Mouse (Mus musculus) splenic B cell, adult 2 months (primary cell): ENCODE results near the gene Mycn.

Experiments
- DNase-seq: peaks from one replicate; pipeline ENCODE4 v3.0.0-alpha.2; 2011; ENCODE audit warnings: low read depth, low spot score
- H3K27me3 ChIP-seq: 2 replicates; pipeline ENCODE4 v1.6.1; 2012; ENCODE audit warnings: mild to moderate bottlenecking, low read length, moderate library complexity, mixed read lengths; ENCODE audit not compliant: control insufficient read depth, poor library complexity, insufficient read depth, severe bottlenecking
- H3K36me3 ChIP-seq: 2 replicates; pipeline ENCODE4 v1.6.1; 2012; ENCODE audit warnings: mild to moderate bottlenecking, low read length, moderate library complexity, mixed read lengths; ENCODE audit not compliant: control insufficient read depth, poor library complexity, insufficient read depth, severe bottlenecking

Mycn gene

DNA sequence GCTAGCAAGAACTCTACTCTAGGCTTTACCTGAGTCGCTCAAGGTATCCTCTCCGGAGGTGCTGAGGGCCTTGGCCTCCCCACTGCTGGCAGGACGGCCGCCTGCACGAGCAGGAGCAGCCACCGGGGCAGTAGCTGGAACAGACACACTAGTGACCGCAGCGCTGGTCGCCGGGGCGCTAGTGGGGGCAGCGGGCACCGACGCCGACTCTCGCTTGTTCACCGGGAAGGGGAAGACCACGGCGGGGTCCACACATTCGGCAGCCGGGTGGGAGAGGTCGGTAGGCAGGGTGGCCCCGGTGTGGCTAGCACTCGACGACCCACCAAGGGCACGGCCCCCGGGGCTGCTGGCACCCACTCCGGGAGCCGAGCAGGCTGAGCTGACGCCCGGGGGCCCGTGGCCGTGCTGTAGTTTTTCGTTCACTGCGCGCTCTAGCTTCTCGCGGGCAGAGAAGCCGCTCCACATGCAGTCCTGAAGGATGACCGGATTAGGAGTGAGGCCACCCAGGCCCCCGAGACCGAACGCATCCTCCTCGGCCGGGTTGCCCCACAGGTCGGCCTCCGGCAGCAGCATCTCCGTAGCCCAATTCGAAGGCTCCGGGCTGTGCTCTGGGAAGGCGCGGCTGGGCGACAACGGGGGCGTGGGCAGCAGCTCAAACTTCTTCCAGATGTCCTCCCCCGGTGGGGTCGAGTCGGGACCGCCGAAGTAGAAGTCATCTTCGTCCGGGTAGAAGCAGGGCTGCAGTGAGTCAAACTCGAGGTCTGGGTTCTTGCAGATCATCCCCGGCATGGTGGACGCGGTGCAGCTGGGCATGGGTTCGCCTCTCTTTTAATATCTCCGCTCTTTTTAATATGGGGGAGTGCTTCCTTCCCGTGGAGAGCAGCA lies 1.9 kb downstream of the Mycn start:
- DNase-seq = peak; percentile 11
- H3K36me3 ChIP-seq = no peaks in the 10 kb centered on the region
- peaks cover 6% of the 10 kb centered on the region; the same call in 1 of the 2 replicates for H3K27me3 ChIP-seq

- DNase-seq = peak; percentile 29
- Histone ChIP-seq H3K36me3 (no peaks in the 10 kb centered on the region), H3K27me3 (peaks cover 6% of the 10 kb centered on the region; the same call in 1 of the 2 replicates)
Measured at GRCm38 (mm10) chr12:12938850-12939249, 2.9 kb downstream of the Mycn start.

- peaks cover 6% of the 10 kb centered on the region; the same call in 1 of the 2 replicates for H3K27me3 ChIP-seq
- DNase-seq = peak; percentile 11
Measured at GRCm38 (mm10) chr12:12938361-12938760, 3.4 kb downstream of the Mycn start.

DNA sequence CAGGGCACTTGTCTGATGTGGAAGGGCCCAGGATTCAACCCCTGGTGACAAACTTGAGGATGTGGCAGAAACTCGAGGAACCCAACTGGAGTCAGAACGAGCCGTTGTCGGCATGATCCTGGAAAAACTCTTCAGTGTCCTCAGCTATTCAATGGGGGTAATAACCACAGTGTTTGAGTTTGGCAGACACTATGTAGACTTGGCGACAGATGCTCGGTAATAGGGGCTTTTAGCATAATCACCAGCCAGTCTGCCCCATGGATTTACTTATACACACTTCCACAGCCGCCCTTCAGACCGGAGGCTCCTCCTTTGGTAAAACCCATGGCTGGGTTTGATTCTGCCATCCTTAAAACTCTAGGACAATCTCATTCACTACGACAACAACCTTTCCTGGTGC lies 4.0 kb downstream of the Mycn start:
- Histone ChIP-seq H3K36me3 (no peaks in the 10 kb centered on the region), H3K27me3 (peaks cover 6% of the 10 kb centered on the region; the same call in 1 of the 2 replicates)
- DNase-seq = peak; percentile 3

More at GRCm38 (mm10) chr12:12938361-12938760, 3.4 kb downstream of the Mycn start:
- no peaks in the 10 kb centered on the region for H3K36me3 ChIP-seq

DNA sequence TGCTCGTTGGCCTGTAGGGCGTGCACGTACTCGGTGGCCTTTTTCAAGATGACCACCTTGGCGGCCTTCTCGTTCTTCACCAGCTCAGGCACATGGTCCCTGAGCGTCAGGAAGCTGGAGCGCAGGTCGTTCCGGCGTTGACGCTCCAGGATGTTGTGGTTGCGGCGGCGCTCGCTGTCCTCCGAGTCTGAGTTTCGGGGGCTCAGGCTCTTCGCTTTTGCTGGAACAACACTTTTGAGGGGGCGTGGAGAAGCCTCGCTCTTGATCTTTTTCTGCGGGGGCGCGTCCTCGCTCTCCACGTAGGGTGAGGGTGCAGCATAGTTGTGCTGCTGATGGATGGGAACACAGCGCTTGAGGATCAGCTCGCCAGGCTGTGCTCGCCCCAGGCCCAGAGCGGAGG lies 4.6 kb downstream of the Mycn start:
- DNase-seq = peak; percentile 9
- Histone ChIP-seq H3K27me3 (peaks cover 6% of the 10 kb centered on the region; the same call in 1 of the 2 replicates), H3K36me3 (no peaks in the 10 kb centered on the region)

DNA sequence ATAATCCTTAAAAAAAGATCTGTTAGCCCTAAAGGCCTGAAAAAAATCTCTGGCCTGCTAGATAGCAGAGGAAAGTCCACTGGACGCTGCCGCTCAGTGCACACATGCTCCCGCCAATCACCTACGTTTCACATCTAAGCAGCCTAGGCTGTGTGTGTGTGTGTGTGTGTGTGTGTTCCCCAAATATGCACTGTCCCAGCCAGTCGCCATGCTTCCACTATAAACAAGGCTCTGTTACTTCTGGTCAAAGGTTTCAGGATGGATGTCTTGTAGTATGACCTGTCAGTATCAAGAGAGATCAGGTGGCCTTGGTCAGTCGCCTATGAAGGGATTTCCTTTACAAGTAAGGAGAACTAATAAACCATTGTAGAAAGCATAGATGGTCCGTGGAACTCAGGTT lies 9.5 kb downstream of the Mycn start:
- H3K27me3 ChIP-seq = no peaks in the 10 kb centered on the region
- no peak for DNase-seq
- H3K36me3 ChIP-seq = no peaks in the 10 kb centered on the region

- DNase-seq = no peak
- Histone ChIP-seq H3K36me3 (no peaks in the 10 kb centered on the region), H3K27me3 (no peaks in the 10 kb centered on the region)
Measured at GRCm38 (mm10) chr12:12928239-12928638, 13.5 kb downstream of the Mycn start.

DNA sequence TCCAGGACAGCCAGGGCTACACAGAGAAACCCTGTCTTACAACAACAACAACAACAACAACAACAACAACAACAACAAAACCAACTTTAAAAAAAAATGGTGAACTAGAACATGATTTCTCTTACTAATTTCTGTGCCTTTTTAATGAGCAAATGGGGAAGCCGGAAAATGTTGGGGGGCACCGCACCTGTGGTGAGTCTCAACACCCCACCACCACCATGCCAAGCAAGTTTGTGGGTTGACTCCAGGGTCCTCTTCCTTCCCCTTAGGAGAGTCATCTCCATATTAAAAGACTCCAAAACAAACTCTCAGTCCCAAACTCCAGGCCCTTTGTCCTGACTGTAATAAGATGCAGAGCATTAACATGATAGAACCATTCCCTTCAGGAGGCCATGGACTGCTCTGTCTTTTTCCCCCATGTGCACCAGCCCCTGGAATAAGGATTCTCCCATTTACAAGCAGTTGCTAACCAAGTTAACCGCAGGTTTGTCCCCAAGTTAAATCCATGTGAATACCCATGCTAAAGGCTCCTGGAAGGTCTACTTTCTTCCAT lies 14.7 kb downstream of the Mycn start:
- DNase-seq = no peak
- no peaks in the 10 kb centered on the region for H3K27me3 ChIP-seq
- no peaks in the 10 kb centered on the region for H3K36me3 ChIP-seq

DNA sequence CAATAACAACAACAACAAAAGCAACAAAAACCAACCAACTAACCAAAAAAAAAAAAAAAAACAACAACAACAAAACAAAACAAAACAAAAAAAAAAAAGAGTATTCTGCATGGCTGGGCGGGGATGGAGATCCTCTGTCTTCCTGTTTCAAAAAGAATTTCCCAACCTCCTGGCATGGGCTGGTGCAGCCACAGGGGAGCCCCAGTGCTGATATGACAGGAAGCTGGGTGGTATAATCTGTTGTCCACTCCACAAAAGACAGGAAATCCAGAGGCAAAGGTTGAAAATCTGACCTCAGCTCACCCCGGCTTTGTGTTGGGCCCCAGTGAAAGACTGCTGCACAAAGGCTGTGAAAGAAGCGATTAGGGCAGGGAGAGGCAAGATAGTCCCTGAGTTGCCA lies 17.3 kb downstream of the Mycn start:
- Histone ChIP-seq H3K27me3 (no peaks in the 10 kb centered on the region), H3K36me3 (no peaks in the 10 kb centered on the region)
- DNase-seq = no peak

- no peaks in the 10 kb centered on the region for H3K27me3 ChIP-seq
- no peak for DNase-seq
- H3K36me3 ChIP-seq = no peaks in the 10 kb centered on the region
Measured at GRCm38 (mm10) chr12:12920166-12921157, 21.3 kb downstream of the Mycn start.

- Histone ChIP-seq H3K36me3 (no peaks in the 10 kb centered on the region), H3K27me3 (no peaks in the 10 kb centered on the region)
- no peak for DNase-seq
Measured at GRCm38 (mm10) chr12:12916298-12916697, 25.4 kb downstream of the Mycn start.

DNA sequence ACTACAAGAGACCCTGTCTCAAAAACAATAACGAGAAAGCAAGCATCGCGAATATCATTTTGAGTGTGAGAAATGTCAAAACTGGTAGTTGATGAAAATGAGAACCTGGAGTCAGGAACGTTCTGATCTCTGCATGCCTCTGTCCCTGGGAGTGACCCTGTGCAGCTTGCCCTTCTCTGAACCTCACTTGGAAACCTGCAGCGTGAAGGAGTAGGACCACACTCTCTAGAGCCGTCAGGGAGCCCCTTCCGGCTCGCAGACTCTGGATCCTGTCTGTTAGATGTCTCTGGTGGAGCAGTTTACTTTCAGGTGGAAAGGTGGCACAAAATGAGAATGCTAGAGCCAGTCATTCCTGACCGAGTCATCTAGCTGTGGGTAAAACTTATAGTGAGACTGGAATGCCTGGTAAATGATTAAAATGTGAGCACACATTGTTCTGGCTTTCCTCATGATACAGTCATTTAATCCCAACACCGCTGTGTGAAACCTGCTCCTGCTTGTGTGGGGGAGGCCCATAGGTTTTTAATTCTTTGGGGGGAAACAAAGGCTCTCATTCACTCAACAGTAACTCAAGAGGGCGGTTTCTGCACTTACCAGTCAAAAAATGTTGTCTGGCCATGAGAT lies 31.2 kb downstream of the Mycn start:
- Histone ChIP-seq H3K27me3 (no peaks in the 10 kb centered on the region), H3K36me3 (no peaks in the 10 kb centered on the region)
- DNase-seq = no peak

DNA sequence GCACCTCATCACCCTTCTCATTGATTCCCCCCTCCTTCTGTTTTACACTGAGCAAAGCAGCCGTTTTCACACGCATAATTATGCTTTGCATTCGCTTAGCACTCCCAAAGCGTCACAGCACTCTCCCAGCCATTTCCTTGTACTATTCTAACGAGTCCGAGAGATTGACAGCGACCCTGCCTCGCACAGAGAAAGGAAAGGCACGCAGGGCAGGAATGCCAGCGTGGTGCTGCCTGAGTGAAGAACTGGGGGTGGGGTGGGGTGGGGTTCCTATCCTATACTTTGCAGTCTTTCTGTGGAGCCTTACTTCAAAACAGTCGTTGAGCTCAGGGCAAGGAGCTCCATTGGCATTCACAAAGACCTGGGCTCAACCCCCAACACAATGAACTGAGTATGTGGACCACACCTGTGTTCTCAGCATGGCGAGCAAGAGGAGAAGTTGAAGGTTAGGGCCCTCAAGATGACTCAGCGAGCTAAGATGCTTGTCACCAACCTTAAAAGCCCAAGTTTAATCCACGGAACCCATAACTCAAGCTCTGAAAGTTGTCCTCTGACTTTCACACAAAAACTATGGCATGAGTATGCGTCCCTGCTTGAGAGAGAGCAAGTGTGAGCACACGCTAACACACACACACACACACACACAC lies 32.0 kb downstream of the Mycn start:
- no peaks in the 10 kb centered on the region for H3K36me3 ChIP-seq
- H3K27me3 ChIP-seq = no peaks in the 10 kb centered on the region
- DNase-seq = no peak

- no peaks in the 10 kb centered on the region for H3K27me3 ChIP-seq
- DNase-seq = no peak
- H3K36me3 ChIP-seq = no peaks in the 10 kb centered on the region
Measured at GRCm38 (mm10) chr12:12906771-12907170, 34.9 kb downstream of the Mycn start.
